Mouse (Mus musculus): ENCODE measurements around the gene Tmem95. TPM values are rescaled to one million over a fixed set of nuclear protein-coding genes. Genes with fewer than 3 reads are reported as not detected.

Tmem95 gene
- polyA plus RNA-seq, 1 experiment from 2014 or later, result not detected

- Histone ChIP-seq H3K4me2 (no peak overlapping the region), H3K4me3 (no peak overlapping the region), H3K4me1 (peaks cover 18% of the 10 kb centered on the region), H3K27me3 (peaks cover 35% of the 10 kb centered on the region), H3K27ac (no peak overlapping the region), H3K9me3 (replicated peaks) (no peaks in the 10 kb centered on the region), H3K36me3 (ENCODE audit: poor library complexity, severe bottlenecking) (no peaks in the 10 kb centered on the region), H3K9ac (no peak overlapping the region)
- 91% methylated on average over 9 of the region's 9 CpGs for WGBS
- ATAC-seq, result no peak
These were observed 6.4 kb upstream of the Tmem95 start for GRCm38 (mm10) chr11:69884240-69884639.

- no peak overlapping the region for H3K4me3 ChIP-seq
- no peak overlapping the region for H3K27ac ChIP-seq
- no peaks in the 10 kb centered on the region for H3K9me3 ChIP-seq (replicated peaks)
- H3K27me3 ChIP-seq, result peaks cover 39% of the 10 kb centered on the region
- no peak overlapping the region for H3K9ac ChIP-seq
- H3K4me2 ChIP-seq, result no peak overlapping the region
- peaks cover 18% of the 10 kb centered on the region for H3K4me1 ChIP-seq
- no peak for ATAC-seq
- H3K36me3 ChIP-seq (ENCODE audit: poor library complexity, severe bottlenecking), result no peaks in the 10 kb centered on the region
- 90% methylated on average over 8 of the region's 8 CpGs for WGBS
These were observed 5.8 kb upstream of the Tmem95 start for GRCm38 (mm10) chr11:69883527-69884151.

GRCm38 (mm10) chr11:69883066-69883465 is 5.2 kb upstream of the Tmem95 start:
- no peaks in the 10 kb centered on the region for H3K36me3 ChIP-seq (ENCODE audit: poor library complexity, severe bottlenecking)
- H3K4me1 ChIP-seq, result peaks cover 18% of the 10 kb centered on the region
- H3K9me3 ChIP-seq (replicated peaks), result no peaks in the 10 kb centered on the region
- H3K4me2 ChIP-seq, result no peak overlapping the region
- H3K27me3 ChIP-seq, result peaks cover 39% of the 10 kb centered on the region
- H3K27ac ChIP-seq, result no peak overlapping the region
- 63% methylated on average over 4 of the region's 4 CpGs for WGBS
- no peak for ATAC-seq
- no peak overlapping the region for H3K9ac ChIP-seq
- H3K4me3 ChIP-seq, result no peak overlapping the region

- Histone ChIP-seq H3K9ac (no peak overlapping the region), H3K27ac (no peak overlapping the region)
- 56% methylated on average over 21 of the region's 21 CpGs for WGBS
These were observed 4.2 kb upstream of the Tmem95 start for GRCm38 (mm10) chr11:69881787-69882670.

GRCm38 (mm10) chr11:69880853-69881603 is 3.2 kb upstream of the Tmem95 start, which contains the start of gene Kctd11:
Kctd11 (minus strand) TSS chr11:69881406.
- Histone ChIP-seq H3K9me3 (replicated peaks) (no peaks in the 10 kb centered on the region), H3K36me3 (ENCODE audit: poor library complexity, severe bottlenecking) (no peaks in the 10 kb centered on the region), H3K4me3 (peak within 1 kb of the TSS; percentile 43), H3K4me1 (peaks cover 26% of the 10 kb centered on the region), H3K9ac (peak within 1 kb of the TSS; percentile 58), H3K4me2 (peak within 1 kb of the TSS; percentile 67), H3K27ac (no peak within 1 kb of the TSS), H3K27me3 (peaks cover 39% of the 10 kb centered on the region)
- ATAC-seq, result peak; percentile 77
- WGBS, result under 1% methylated on average over 38 of the region's 46 CpGs

More at GRCm38 (mm10) chr11:69881787-69882670, 4.2 kb upstream of the Tmem95 start:
- peak overlapping the region; percentile 43 for H3K4me3 ChIP-seq
- ATAC-seq, result no peak
- no peaks in the 10 kb centered on the region for H3K36me3 ChIP-seq (ENCODE audit: poor library complexity, severe bottlenecking)
- peaks cover 25% of the 10 kb centered on the region for H3K4me1 ChIP-seq
- H3K27me3 ChIP-seq, result peaks cover 39% of the 10 kb centered on the region
- H3K4me2 ChIP-seq, result peak overlapping the region; percentile 67
- H3K9me3 ChIP-seq (replicated peaks), result no peaks in the 10 kb centered on the region

- under 1% methylated on average over 18 of the region's 18 CpGs for WGBS
- no peaks in the 10 kb centered on the region for H3K9me3 ChIP-seq (replicated peaks)
- H3K4me2 ChIP-seq, result peak overlapping the region; percentile 67
- H3K36me3 ChIP-seq (ENCODE audit: poor library complexity, severe bottlenecking), result no peaks in the 10 kb centered on the region
- peak overlapping the region; percentile 43 for H3K4me3 ChIP-seq
- peaks cover 39% of the 10 kb centered on the region for H3K27me3 ChIP-seq
- peaks cover 26% of the 10 kb centered on the region for H3K4me1 ChIP-seq
- peak; percentile 36 for ATAC-seq
- peak overlapping the region; percentile 58 for H3K9ac ChIP-seq
- H3K27ac ChIP-seq, result no peak overlapping the region
These were observed 2.7 kb upstream of the Tmem95 start for GRCm38 (mm10) chr11:69880506-69880852.

GRCm38 (mm10) chr11:69879711-69880110 is 1.9 kb upstream of the Tmem95 start:
- Histone ChIP-seq H3K4me1 (peaks cover 26% of the 10 kb centered on the region), H3K9ac (peak overlapping the region; percentile 58; the same call in 1 of the 2 replicates), H3K36me3 (ENCODE audit: poor library complexity, severe bottlenecking) (no peaks in the 10 kb centered on the region), H3K9me3 (replicated peaks) (no peaks in the 10 kb centered on the region), H3K27me3 (peaks cover 39% of the 10 kb centered on the region), H3K27ac (no peak overlapping the region), H3K4me2 (peak overlapping the region; percentile 67), H3K4me3 (no peak overlapping the region)
- no peak for ATAC-seq
- WGBS, result 62% methylated on average over 15 of the region's 15 CpGs

- H3K27ac ChIP-seq, result no peak overlapping the region
- 88% methylated on average over 6 of the region's 6 CpGs for WGBS
- ATAC-seq, result no peak
- peaks cover 39% of the 10 kb centered on the region for H3K27me3 ChIP-seq
- H3K36me3 ChIP-seq (ENCODE audit: poor library complexity, severe bottlenecking), result no peaks in the 10 kb centered on the region
- peaks cover 26% of the 10 kb centered on the region for H3K4me1 ChIP-seq
- H3K9me3 ChIP-seq (replicated peaks), result no peaks in the 10 kb centered on the region
- no peak overlapping the region for H3K9ac ChIP-seq
- no peak overlapping the region for H3K4me2 ChIP-seq
- H3K4me3 ChIP-seq, result no peak overlapping the region
These were observed 1.1 kb upstream of the Tmem95 start for GRCm38 (mm10) chr11:69878952-69879351.

GRCm38 (mm10) chr11:69878399-69878798 is 581 bp upstream of the Tmem95 start:
- no peak overlapping the region for H3K4me3 ChIP-seq
- 88% methylated on average over 3 of the region's 3 CpGs for WGBS
- no peak overlapping the region for H3K27ac ChIP-seq
- no peak overlapping the region for H3K9ac ChIP-seq
- H3K4me2 ChIP-seq, result no peak overlapping the region
- no peak for ATAC-seq
- H3K4me1 ChIP-seq, result peaks cover 26% of the 10 kb centered on the region
- no peaks in the 10 kb centered on the region for H3K36me3 ChIP-seq (ENCODE audit: poor library complexity, severe bottlenecking)
- peaks cover 39% of the 10 kb centered on the region for H3K27me3 ChIP-seq
- H3K9me3 ChIP-seq (replicated peaks), result no peaks in the 10 kb centered on the region

- ATAC-seq, result peak; percentile 52; the same call in 1 of the 2 replicates
- Histone ChIP-seq H3K9me3 (replicated peaks) (no peaks in the 10 kb centered on the region), H3K4me1 (peaks cover 26% of the 10 kb centered on the region), H3K9ac (0 out of 2 replicates have a peak overlapping the region, but pooled peaks have one; percentile 37), H3K4me3 (peak overlapping the region; percentile 17), H3K27me3 (peaks cover 29% of the 10 kb centered on the region), H3K4me2 (peak overlapping the region; percentile 48), H3K27ac (no peak overlapping the region; the same call in 1 of the 2 replicates), H3K36me3 (ENCODE audit: poor library complexity, severe bottlenecking) (no peaks in the 10 kb centered on the region)
- WGBS, result 2% methylated on average over 12 of the region's 12 CpGs
These were observed 951 bp downstream of the Tmem95 start for GRCm38 (mm10) chr11:69876867-69877266.

- no peak overlapping the region for H3K4me2 ChIP-seq
- H3K9ac ChIP-seq, result no peak overlapping the region
- no peak overlapping the region for H3K27ac ChIP-seq
- no peaks in the 10 kb centered on the region for H3K9me3 ChIP-seq (replicated peaks)
- peaks cover 19% of the 10 kb centered on the region for H3K4me1 ChIP-seq
- ATAC-seq, result no peak
- WGBS, result 74% methylated on average over 7 of the region's 7 CpGs
- H3K36me3 ChIP-seq (ENCODE audit: poor library complexity, severe bottlenecking), result no peaks in the 10 kb centered on the region
- no peak overlapping the region for H3K4me3 ChIP-seq
- H3K27me3 ChIP-seq, result peaks cover 22% of the 10 kb centered on the region
These were observed 1.6 kb downstream of the Tmem95 start for GRCm38 (mm10) chr11:69876186-69876585.

- Histone ChIP-seq H3K4me3 (no peak overlapping the region), H3K36me3 (ENCODE audit: poor library complexity, severe bottlenecking) (no peaks in the 10 kb centered on the region), H3K4me1 (peaks cover 6% of the 10 kb centered on the region; the same call in 1 of the 2 replicates), H3K9me3 (replicated peaks) (no peaks in the 10 kb centered on the region), H3K4me2 (no peak overlapping the region), H3K9ac (no peak overlapping the region), H3K27ac (no peak overlapping the region), H3K27me3 (no peaks in the 10 kb centered on the region)
- ATAC-seq, result no peak
- WGBS, result 80% methylated on average over 4 of the region's 4 CpGs
These were observed 5.4 kb downstream of the Tmem95 start for GRCm38 (mm10) chr11:69872451-69872850.
